Mouse (Mus musculus) fat pad, adult 2 months (tissue): ENCODE measurements around the gene Tex37.

Experiments
- DNase-seq: peaks from one replicate; pipeline ENCODE4 v3.0.0-alpha.2; 2011; ENCODE audit warnings: low read depth, low spot score; ENCODE audit errors: extremely low read depth

The Tex37 gene

DNA sequence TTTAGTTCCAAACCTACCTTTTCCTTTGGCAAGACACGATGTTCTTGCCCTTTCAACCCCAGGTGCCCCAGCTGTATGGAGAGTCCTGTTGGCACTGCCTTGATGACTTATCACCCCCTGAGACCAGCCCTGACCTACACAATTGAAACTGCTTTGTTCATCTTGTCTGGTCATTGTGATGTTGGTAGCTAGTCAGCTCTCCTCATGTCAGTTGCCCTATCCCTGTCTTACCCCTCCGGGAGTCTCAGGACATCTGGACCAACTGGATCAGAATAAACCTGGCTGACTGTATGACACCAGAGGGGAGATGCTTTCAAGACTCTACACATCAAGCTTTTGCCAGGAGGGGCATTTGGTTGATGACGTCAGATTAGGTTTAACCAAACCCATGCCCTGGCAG lies at the start of gene Tex37:
TSS of gene Tex37 (minus strand) at position 101 of the 400 bp plus-strand sequence.
- DNase-seq, result no peak

DNA sequence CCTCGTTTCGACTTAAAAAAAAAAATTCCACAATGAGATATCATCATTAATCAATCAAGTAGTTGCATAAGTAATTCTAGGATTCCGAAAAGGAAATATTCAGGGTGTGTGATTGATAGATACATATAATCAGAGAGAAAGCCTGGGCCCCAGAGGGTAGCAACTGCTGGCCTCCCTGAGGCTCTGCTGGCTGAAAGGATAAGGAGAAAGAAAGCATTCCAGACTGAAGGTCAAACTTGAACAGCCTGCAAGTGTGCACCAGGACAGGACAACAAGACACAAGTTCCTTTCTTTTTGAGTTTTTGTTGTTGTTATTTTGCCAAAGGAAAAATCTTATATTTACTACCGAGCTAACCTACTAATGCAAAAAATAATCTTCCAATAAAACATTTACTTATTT lies 49.6 kb upstream of the Tex37 start:
- no peak for DNase-seq

DNA sequence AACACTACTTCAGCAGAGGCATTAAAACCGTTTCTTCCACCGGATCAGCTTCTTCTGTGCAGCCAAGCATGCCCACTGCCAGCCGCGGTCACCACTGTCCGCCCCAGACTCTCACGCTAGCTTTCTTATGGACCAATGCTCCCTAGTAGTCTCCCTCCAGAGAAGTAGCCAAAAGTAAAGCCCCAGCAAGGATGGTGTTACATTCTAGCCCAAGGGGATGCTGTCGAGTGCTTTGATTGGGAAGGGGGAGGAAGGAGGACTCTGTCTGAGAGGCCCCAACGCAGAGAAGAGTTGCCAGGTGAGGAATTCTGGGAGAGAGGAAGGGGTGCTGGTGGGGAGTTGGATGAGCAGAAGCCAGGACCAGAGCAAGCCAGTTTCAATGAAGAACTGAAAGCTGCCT lies 48.7 kb upstream of the Tex37 start:
- no peak for DNase-seq

DNA sequence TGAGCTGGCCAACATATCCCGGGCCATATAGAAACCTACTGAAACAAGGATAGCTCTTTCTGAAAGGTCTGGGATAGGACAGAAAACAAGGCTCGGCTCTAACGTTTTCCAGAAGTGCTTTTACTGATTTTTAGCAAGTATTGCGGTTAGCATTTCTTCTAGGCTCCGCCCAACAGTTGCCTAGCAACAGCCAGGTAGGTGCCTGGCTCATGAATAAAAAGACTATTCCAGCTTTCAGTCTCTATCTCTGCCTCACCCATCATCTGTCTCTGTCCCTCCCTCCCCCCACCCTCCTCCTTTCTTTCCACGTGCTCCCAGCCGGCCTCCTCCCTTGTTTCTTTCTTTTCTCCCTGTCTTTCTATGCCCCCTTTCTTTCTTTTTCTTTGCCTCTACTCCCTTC lies 47.0 kb upstream of the Tex37 start:
- no peak for DNase-seq

DNA sequence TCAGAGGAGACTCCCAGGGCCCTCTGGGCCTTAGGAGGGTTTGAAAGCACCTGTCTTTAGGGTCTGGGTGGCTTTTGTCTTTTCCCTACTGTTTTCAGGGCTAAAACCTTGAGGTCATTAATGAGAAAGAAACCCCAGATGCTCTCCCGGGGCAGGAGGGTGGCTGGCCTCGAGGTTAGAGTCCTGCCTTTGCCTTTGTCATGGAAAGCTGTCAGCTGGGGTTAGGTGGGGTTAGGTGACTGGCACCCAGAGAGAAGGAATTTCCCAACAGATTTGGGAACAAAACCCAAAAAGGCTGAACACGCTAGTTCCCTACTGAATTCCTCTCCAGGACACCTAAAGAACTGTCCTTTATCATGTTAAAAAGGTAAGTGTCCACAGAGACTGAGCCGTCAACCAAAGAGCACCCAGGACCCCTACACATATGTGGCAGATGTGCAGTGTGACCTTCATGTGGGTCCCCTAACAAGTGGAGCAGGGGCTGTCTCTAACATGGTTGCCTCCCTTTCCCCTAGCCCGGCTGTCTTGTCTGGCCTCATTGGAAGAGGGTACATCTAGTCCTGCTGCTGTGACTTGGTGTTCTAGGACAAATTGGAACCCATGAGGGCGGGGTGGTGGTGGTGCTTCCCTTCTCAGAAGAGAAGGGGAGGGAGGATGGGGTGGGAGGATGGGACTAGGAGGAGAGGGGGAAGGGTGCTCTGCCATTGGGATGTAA lies 45.5 kb upstream of the Tex37 start:
- DNase-seq, result no peak

DNA sequence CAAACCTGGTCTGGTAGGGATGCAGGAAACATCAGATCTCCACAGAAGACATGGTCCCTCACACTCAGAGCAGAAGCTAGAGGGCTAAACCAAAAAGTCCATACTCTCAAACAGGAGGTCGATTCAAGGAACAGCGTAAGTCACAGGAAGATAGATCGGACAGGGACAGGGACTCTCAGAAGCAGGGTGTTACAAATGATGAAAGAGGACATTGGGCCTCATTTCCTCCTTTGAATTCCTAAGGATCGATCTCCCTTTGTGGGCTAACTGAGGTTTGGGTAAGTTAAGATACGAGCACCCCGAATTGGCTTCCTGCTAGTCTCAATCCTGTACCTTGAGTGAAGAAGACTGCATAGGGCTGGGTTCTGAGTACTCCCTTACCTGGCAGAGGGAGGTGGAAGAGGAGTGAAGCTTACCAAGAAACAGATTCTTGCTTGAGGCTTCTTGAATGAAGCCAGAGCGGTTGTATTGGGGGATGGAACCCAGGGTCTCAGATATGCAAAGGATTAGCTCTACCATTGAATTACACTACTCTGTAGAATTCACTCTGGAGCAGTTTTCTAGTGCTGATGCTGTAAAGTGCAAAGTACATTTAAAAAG lies 38.7 kb upstream of the Tex37 start:
- no peak for DNase-seq

DNA sequence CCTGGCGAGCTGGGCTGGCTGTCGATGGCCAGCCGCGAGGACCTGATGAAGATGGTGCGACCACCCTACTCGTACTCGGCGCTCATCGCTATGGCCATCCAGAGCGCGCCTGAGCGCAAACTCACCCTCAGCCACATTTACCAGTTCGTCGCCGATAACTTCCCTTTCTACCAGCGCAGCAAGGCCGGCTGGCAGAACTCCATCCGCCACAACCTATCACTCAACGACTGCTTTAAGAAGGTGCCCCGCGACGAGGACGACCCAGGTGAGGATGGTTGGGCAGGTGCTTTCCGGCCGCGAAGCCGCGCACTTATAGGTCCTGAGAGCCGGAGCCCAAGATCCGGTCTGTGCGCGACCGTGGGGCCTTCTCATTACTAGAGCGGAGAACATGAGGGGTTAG lies 38.2 kb upstream of the Tex37 start:
- DNase-seq, result no peak

DNA sequence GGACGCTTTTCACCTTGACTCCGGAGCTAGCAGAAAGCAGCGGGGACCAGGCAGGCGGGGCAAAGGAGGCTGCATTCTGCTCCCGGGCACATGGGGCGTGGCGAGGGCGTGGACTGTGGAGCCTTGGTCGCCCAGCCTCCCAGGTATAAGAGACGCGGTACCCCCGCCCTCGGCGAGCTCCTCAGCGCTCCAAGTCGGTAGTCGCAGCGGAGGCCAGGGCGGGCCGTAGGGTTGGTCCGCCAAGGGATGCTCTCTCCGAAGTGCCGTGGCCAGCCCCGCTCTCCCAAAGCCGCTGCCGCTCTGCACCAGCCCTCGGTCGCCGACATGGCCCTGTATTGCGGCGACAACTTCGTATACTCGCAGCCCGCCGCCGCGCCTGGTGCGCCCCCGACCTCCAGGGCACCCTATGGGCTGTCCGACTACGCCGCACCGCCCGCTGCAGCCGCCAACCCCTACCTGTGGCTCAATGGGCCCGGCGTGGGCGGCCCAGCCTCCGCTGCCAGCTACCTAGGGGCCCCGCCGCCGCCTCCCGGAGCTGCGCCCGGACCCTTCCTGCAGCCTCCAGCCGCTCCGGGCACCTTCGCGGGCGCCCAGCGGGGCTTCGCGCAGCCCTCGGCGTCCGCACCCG lies 37.7 kb upstream of the Tex37 start, which contains the start of gene Foxi3:
TSS of gene Foxi3 (plus strand) at position 247 of the 628 bp plus-strand sequence.
- no peak for DNase-seq

DNA sequence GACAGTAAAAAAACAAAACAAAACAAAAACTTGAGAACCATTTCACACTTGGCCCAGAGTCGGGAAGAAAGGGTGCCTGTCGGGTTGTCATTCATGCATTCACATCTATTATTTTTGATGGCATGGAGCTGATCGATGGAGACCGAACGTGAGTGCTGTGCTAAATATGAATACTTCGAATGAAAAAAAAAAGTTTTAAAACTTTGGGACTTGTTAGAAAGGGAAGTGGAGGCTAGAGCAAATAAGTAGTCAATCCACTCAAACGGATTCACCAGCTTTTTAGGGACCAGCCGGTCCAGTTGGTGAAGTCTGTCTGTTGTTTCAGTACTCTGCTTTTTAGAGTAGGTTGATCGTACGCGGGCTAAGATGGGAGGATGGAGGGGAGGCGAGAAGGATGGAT lies 37.1 kb upstream of the Tex37 start:
- DNase-seq, result no peak

DNA sequence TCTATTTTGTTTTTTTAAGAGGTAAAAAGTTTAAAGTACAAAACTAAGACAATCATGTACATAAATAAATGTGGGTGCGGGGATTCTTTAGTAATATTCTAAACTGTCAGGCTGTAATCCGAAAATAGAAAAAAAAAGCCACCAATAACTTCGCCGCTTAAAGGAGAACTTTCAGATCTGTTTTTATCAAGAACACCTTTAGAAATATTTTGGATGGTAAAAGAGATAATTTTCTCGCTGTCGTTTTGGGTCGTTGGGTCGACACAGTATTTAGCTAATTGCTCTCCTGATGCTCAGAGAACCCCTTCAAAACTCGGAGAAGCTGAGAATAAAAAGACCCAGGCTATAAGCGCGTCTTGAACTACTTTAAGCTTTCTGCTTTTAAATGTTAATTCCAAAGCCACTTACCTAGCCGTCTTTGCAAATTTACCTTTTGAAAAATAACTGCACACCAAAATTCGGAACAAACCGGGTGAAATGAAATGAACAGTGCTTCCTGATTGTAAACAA lies 36.6 kb upstream of the Tex37 start:
- DNase-seq, result no peak

DNA sequence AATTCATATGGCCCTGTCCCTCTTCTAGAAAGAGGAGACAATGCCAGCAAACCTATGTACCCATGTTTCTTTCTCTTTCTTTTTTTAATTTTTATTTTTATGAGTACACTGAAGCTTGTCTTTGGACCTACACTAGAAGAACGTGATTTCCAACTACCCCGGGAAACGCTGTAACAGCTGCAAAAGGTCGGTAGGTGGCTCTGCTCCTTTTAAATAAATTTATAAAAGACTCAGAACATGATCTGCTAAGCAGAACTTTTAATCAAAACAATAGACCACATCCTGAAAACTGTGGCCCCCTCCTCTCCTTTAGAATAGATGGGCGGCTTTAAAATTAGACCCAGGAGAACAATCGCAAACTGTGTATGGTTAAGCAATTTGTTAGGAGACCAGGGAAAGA lies 35.3 kb upstream of the Tex37 start:
- no peak for DNase-seq

DNA sequence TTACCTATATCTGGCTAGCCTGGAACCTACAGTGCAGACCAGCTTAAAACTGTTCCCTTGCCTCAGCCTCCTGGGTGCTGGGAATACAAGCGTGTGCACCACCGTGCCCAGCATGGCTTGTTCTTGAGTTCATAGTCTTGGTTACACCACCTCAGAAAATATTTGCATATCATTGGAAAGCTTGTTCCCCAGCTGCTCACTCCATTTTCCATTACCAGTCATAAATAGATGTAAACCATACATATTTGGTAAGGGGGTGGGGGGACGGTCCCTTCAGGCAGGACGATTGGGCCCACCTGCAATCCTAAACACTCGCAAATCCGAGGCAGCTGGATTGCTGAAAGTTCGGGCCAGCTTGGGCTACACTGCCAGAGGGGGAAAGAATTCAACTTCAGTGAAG lies 34.5 kb upstream of the Tex37 start:
- DNase-seq, result no peak

DNA sequence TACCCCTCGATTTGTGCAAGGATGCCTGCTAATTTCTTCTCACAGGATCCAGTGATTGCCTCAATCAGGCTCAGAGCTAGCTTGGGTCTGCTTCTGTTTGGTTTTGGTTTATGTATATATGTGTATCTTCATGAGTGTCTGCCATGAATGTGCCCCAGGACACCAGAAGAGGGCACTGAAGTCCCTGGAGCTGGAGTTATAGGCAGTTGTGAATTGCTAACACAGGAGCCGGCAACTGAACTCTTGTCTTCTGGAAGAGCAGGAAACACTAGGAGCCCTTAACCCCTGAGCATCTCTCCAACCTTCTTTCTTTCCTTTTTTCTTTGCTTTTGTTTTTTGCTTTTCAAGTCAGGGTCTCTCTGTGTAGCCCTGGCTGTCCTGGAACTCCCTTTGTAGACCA lies 13.1 kb upstream of the Tex37 start:
- no peak for DNase-seq

DNA sequence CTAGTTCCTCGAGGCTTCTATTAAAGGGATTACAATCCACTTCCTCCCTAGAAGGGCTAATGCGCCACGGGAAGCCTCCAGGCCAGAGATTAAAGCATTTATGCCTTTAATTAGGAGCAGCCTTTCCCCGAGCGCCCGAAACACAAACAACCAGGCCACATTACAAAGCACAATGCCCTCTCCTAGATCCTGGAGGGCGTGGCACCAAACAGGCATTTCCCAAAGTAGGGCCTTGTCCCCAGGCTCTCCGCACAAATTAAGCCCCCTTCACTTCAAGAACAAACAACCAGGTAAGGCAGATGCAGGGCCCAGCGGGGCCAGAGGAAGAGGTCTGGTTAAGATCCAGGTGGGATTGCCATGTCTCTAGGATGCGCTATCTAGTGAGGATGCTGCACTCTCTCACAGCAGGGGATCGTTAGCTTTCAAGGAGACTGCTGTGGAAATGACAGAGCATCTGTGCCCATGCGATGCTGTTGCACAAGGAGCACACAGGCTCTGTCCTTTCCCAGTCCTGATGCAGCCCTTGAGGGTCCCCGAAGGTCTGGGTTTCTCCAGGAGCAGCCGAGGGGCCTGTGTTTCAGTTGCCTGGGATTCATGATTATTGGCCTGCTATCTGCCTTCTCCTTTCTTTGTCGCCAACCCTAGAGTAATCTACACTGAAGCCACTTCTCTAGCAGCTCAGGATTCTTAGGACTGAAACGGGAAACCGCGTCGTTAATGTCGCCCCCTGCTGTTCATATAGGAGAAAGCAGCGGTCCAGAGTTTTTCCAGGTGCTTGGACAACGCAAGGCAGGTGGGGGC lies 2.7 kb upstream of the Tex37 start:
- DNase-seq, result no peak

DNA sequence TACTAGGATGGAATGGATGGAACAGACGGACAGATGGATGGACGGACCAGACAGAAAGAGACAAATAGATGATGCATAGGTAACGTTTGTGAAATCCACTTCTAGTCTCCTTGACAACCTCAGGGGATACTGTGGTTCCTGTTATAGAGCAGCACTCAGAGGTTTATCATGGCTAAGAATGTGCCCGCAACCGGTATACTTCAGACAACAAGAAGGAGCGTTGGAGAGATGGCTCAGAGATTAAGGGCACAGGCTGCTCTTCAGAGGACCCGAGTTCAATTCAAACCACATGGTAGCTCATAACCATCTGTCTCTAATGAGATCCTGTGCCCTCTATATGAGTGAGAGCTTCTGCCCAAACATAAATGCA lies 6.3 kb downstream of the Tex37 start:
- no peak for DNase-seq

DNA sequence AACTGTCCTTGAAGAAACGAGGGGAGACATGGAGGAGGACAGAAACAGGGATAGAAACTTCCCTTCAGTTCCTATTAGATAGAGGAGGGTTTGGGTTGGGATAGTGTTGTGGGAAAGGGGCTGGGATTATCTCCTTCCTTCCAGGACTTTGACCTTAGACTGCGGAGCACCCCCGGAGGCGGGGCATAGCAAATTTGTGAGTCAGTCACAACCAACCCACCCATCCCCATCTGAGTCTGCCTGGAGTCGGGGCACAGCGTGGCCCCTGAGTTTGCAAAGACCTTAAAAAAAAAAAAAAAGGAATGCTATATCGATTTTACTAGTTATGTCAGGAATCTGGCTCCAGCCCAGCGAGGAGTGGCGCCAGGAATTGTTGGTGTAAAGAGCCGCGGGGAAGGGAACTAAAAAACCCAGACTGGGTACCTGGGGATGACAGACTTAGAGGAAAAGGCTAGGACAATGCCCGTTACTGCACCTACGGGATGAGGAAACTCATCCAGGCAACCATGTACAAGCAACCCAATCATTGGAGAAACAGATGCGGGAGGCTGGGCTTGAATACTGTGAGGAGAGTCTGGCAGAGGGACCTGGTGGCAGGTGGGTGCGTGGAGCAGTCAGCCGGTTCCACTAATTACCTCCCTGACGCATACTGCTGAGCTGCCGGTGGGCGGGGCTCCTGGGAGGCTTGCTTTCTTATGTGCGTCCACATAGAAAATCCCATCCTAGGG lies 6.9 kb downstream of the Tex37 start:
- no peak for DNase-seq

DNA sequence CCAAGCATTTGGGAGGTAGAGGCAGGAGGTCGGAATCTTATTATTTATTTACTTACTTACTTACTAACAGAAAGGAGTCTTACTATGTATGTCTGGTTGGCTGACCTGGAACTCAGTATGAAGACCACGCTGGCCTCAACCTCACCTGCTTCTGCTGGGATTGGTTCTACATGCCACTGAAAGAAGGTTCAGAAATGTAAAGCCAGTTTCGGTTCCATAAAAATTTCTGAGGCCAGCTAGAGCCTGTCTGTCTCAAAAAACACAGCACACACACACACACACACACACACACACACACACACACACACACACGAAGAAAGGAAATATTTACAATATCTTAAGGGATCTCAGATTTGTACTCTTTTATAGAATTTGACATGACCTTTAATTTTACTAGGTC lies 8.4 kb downstream of the Tex37 start:
- DNase-seq, result no peak

DNA sequence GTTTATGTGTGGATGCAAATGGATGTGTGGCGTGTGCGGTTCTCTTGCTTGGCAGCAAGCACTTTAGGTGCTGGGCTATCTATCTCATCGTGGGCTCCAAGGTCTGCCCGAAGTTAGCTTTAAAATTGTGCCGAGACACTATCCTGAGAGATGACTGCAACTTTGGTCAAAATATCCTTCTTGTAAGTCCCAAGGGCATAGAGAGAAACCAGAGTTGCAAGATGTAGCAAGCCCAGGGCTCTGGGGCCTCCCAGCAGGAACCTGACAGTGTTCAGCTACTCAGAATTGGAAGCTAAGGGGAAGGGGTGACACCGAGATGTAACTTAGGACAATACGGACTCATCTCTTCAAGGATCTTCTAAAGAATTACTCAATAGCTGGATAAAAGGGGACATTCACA lies 9.2 kb downstream of the Tex37 start:
- DNase-seq, result no peak

DNA sequence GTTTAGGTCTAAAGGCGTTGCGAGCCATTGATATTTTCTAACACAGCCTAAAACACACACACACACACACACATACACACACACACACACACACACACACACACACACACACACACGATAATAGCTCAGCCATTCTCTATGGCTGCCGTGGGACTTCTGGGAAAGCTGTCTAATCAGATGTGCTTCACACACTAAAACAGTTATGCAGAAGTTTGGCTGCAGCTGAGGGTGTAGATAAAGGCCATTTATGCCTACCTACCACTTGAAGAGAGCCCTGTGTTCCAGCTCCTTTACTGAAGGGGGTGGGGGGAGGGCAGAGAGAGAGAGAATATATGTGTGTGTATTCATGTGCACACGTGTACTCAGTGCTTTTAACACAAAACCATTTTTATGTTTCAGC lies 15.0 kb downstream of the Tex37 start:
- no peak for DNase-seq

DNA sequence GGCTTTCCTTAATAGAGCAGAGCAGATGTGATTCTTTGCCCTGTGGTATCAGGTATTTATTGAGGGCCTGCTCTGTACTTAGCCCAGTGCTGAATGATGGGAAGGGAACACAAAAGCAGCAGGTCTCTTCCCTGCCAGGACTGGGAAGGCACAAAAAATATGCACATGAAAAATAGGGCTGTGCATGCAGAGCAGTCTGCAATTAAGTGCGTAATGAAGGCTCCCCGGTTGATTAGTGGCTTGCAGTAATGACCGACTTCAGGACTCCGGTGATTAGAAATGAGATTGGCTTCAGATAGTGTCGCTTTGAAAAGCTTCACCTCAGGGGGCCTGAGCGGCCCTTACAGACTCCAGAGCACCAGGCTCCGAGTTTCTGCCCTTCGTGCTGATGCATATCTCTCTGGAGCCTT lies 19.1 kb downstream of the Tex37 start:
- no peak for DNase-seq

DNA sequence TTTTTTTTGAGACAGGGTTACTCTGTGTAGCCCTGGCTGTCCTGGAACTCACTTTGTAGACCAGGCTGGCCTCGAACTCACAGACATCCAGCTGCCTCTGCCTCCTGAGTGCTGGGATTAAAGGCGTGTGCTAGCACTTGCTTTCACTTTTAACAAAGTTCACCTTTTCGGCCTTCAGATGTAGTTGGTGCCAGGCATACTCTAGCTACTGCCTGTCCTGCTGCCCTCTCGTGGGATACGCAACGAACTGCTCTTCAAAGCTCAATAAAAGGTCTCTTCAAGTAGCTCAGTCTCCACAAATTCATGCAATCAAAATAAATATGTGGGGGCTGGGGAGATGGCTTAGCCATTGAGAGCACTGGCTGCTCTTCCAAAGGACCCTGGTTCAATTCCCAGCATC lies 20.6 kb downstream of the Tex37 start:
- no peak for DNase-seq
